Mouse (Mus musculus) left cerebral cortex, adult 2 months (tissue): ENCODE data around the gene Gpc5. TPM values are rescaled to one million over a fixed set of nuclear protein-coding genes. Genes with fewer than 3 reads are reported as not detected.

Source experiments
- DNase-seq, 2 experiments: peaks; one replicate each; pipeline ENCODE4 v3.0.0; 2021 to 2022; ENCODE audit warnings: low spot score in 2 of 2, mixed read lengths in 1 of 2; ENCODE audit errors: extremely low spot score in 1 of 2
- H3K27ac ChIP-seq: fragments of 200-600 bp; 2 replicates; pipeline ENCODE4 v1.8.1; 2022
- H3K4me3 ChIP-seq: fragments of 200-600 bp; 2 replicates; pipeline ENCODE4 v1.8.1; 2022
- CTCF ChIP-seq: fragments of 200-600 bp; IDR thresholded peaks from 2 replicates; pipeline ENCODE4 v1.8.1; 2022; ENCODE audit warnings: antibody characterized with exemption, mild to moderate bottlenecking, moderate library complexity
- intact Hi-C: fragments of 180-260 bp; cut with DNase I; formaldehyde crosslinking; loops from one replicate; pipeline ENCODE4 v1.15.1; 2025
- total RNA-seq, 2 experiments: library from RNA; stranded (reverse); gene quantifications; 2 replicates each; pipeline ENCODE4 v1.2.3; 2021

The Gpc5 gene
- total RNA-seq, 2 experiments from 2014 or later = 31.6 to 34.7 TPM

DNA sequence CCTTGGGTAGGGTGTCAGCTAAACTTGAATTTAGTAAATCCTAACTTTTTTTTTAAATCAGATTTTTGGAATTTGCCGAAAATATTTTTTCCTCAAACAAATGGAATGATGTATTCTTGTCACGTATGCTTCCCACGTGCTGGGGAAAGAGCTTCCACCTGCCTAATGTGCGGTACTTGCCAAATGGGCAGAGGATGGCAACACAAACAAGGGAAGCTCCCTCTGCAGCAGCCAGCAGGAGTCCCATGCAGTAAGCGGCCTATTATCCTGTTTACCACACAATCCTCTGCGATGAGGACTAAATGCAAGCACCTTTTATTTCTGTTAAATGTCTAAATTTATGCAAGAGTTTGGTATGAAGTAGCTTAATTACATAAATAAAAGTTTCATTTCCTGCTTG lies 178.4 kb downstream of the Gpc5 start:
- intact Hi-C loops = no loop called here
- no peak for DNase-seq
- TF ChIP-seq CTCF = no peak
- Histone ChIP-seq H3K27ac (no peak overlapping the region), H3K4me3 (no peak overlapping the region)

- intact Hi-C loops = no loop called here
Observed at GRCm38 (mm10) chr14:115282782-115283181, 190.8 kb downstream of the Gpc5 start.

DNA sequence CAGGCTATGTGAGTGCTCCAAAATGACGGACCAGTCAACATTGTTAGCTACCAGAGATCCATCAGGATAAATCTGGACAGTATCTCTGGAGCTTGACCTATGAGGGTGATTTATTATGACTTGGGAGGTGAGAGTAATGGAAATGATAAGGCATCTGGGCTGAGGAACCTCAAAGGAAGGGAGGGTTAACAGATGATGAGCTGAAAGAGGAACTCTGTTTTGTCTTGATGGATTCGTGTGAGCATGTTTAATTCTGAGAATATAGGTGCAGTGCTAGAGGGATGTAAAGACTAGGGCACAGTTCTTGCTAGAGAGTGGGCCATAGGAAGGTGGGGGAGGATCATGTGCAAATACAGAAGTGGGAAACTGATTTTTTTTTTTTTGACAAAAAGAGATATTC lies 232.2 kb downstream of the Gpc5 start:
- TF ChIP-seq CTCF = no peak
- intact Hi-C loops = no loop called here
- no peak overlapping the region for H3K27ac ChIP-seq
- H3K4me3 ChIP-seq = no peak overlapping the region
- DNase-seq = no peak

More at GRCm38 (mm10) chr14:115282782-115283181, 190.8 kb downstream of the Gpc5 start:
- Histone ChIP-seq H3K27ac (no peak overlapping the region), H3K4me3 (no peak overlapping the region)
- TF ChIP-seq CTCF = no peak
- DNase-seq = no peak

GRCm38 (mm10) chr14:115326426-115326825 lies 234.4 kb downstream of the Gpc5 start:
- no peak overlapping the region for H3K27ac ChIP-seq
- intact Hi-C loops = no loop called here

DNA sequence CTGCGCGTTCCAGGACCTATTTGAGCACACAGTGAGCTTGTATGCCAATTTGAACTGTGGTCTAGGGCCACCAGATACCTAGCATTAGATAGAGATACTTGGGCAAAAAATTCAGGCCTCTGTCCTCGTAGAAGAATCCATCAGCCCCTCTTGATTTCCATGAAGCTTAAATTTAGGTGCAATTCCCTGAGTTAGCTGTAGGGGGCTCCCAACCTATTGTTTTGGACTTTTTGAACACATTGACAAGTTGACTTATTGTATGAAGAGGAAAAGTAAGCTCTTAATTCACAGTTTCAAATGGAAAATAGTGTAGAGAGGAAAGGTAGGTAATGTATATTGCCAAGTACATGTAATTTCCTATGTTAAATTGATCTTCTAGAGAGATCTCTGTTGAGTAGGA lies 247.1 kb downstream of the Gpc5 start:
- TF ChIP-seq CTCF = peak; percentile 20
- no peak overlapping the region for H3K27ac ChIP-seq
- intact Hi-C loops = no loop called here
- DNase-seq = no peak
- H3K4me3 ChIP-seq = no peak overlapping the region

More at GRCm38 (mm10) chr14:115326426-115326825, 234.4 kb downstream of the Gpc5 start:
- no peak overlapping the region for H3K4me3 ChIP-seq
- no peak for DNase-seq
- no peak for TF ChIP-seq CTCF

DNA sequence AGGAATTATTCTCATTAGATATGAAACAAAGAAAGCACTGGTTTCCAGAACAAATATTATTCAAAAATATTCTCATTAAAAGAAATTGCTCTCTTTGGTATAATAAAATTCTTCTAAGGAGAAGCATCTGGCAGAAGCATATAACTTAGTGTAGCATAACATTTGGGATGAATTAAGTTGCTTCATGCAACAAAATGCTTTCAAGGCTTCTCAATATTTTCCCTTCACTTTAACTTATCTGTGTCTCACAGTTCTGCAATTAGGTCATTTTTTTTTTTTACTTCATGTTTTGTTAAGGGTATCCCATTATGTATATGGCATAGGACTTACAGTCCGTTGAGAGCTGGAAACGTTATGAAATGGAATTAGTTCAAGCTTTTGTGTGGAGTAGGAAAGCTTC lies 250.6 kb downstream of the Gpc5 start:
- no peak for DNase-seq
- TF ChIP-seq CTCF = no peak
- Histone ChIP-seq H3K27ac (no peak overlapping the region), H3K4me3 (no peak overlapping the region)
- intact Hi-C loops = no loop called here

GRCm38 (mm10) chr14:115349448-115349847 lies 257.4 kb downstream of the Gpc5 start:
- no peak for DNase-seq
- Histone ChIP-seq H3K27ac (no peak overlapping the region), H3K4me3 (no peak overlapping the region)
- intact Hi-C loops = no loop called here
- TF ChIP-seq CTCF = no peak

GRCm38 (mm10) chr14:115365320-115365935 lies 273.4 kb downstream of the Gpc5 start:
- H3K4me3 ChIP-seq = no peak overlapping the region
- H3K27ac ChIP-seq = no peak overlapping the region
- intact Hi-C loops = no loop called here
- no peak for DNase-seq
- no peak for TF ChIP-seq CTCF

- no peak overlapping the region for H3K4me3 ChIP-seq
- no peak for TF ChIP-seq CTCF
- intact Hi-C loops = loop anchor here (2.0 kb wide), 1 partner anchor 299 kb away; no protein-coding TSS in a partner anchor
- no peak for DNase-seq
- no peak overlapping the region for H3K27ac ChIP-seq
Observed at GRCm38 (mm10) chr14:115369611-115370167, 277.7 kb downstream of the Gpc5 start.

DNA sequence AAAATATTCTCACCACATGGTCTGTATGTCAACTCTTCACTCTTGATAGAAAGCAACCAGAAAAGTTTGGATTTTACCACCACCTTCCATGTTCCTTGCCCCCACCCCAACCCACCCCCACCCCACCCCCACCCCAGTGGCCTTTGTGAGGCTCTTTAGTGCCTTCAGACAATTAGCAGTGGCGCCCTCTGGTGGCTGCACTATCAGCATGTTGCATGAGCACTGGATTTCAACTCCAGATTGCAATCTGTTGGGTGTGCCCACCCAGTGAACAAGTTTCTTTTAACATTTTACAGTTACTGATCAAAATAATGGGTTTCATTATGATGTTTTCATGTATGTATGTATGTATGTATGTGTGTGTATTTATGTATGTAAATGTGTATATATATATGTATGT lies 279.1 kb downstream of the Gpc5 start:
- peak; percentile 34 for TF ChIP-seq CTCF
- DNase-seq = no peak
- Histone ChIP-seq H3K27ac (no peak overlapping the region), H3K4me3 (no peak overlapping the region)
- intact Hi-C loops = loop anchor here (2.0 kb wide), 1 partner anchor 300 kb away; no protein-coding TSS in a partner anchor

- DNase-seq = no peak
- intact Hi-C loops = loop anchor here (2.0 kb wide), 1 partner anchor 321 kb away; no protein-coding TSS in a partner anchor
- H3K27ac ChIP-seq = no peak overlapping the region
- no peak for TF ChIP-seq CTCF
- no peak overlapping the region for H3K4me3 ChIP-seq
Observed at GRCm38 (mm10) chr14:115391831-115392230, 299.8 kb downstream of the Gpc5 start.

DNA sequence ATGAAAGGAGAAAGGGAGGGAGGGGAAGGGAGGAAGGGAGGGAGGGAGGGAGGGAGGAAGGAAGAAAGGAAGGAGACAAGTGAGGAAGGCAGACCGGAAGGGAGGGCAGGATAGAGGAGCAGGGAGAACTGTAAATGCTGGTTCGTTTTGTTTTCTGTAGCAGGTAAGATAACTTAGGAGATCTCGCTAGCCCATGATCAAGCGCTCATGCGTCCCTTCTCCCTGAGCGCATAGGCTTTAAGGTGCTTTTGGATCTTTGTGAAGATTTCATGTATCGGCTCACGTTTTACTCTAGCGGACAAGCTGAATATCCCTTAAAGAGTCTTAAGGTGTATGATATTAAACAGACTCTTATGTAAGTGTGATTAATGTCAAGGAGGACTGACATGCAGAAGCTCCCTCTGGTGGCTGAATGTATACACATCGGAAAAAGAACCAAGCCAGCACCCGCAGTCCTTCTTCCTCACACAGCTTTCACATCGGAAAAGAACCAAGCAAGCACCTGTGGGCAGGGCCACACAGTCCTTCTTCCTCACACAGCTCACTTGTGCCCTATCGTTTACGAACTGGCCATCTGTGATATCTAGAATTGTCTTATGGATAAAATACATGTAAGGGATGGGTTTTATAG lies 301.0 kb downstream of the Gpc5 start:
- DNase-seq = peak; percentile 44 to 49
- H3K27ac ChIP-seq = 0 out of 2 replicates have a peak overlapping the region, but pooled peaks have one; percentile 58
- TF ChIP-seq CTCF = peak; percentile 72
- H3K4me3 ChIP-seq = 0 out of 2 replicates have a peak overlapping the region, but pooled peaks have one; percentile 11
- intact Hi-C loops = loop anchor here (2.0 kb wide), 1 partner anchor 322 kb away; no protein-coding TSS in a partner anchor
